Mouse (Mus musculus) right cerebral cortex, postnatal 10 days (tissue): ENCODE measurements at regions not wholly inside any gene's neighbourhood (a gene's known extent, or its start where the extent isn't known, plus 50 kb on each side); places are given as distances from the start of the nearest gene placed in this dataset.

Source experiments
- DNase-seq, 2 experiments: peaks; one replicate each; pipeline ENCODE4 v3.0.0; 2021; ENCODE audit warnings: low spot score in 2 of 2

GRCm38 (mm10) chr11:112886139-112886538 is 104.1 kb downstream of the Sox9 start:
- no peak for DNase-seq

GRCm38 (mm10) chr11:112889760-112890159 is 107.7 kb downstream of the Sox9 start:
- DNase-seq = no peak

GRCm38 (mm10) chr11:112897597-112897996 is 115.6 kb downstream of the Sox9 start:
- DNase-seq = no peak

- no peak for DNase-seq
Observed at GRCm38 (mm10) chr11:112902618-112903017, 120.6 kb downstream of the Sox9 start.

GRCm38 (mm10) chr11:112910309-112910708 is 128.3 kb downstream of the Sox9 start:
- no peak for DNase-seq

GRCm38 (mm10) chr11:112912875-112913274 is 130.9 kb downstream of the Sox9 start:
- DNase-seq = no peak

GRCm38 (mm10) chr11:112916923-112917322 is 134.9 kb downstream of the Sox9 start:
- no peak for DNase-seq

- DNase-seq = no peak
Observed at GRCm38 (mm10) chr11:112920131-112920530, 138.1 kb downstream of the Sox9 start.

GRCm38 (mm10) chr11:112924577-112924976 is 142.6 kb downstream of the Sox9 start:
- DNase-seq = no peak

GRCm38 (mm10) chr11:112925140-112925539 is 143.1 kb downstream of the Sox9 start:
- no peak for DNase-seq

- DNase-seq = peak; percentile 40 to 48
Observed at GRCm38 (mm10) chr11:112926330-112927025, 144.5 kb downstream of the Sox9 start.

GRCm38 (mm10) chr11:112930186-112930808 is 148.3 kb downstream of the Sox9 start:
- no peak for DNase-seq

GRCm38 (mm10) chr11:112938035-112938434 is 156.0 kb downstream of the Sox9 start:
- no peak for DNase-seq

GRCm38 (mm10) chr11:112951421-112951820 is 169.4 kb downstream of the Sox9 start:
- DNase-seq = no peak

GRCm38 (mm10) chr11:112952356-112952755 is 170.3 kb downstream of the Sox9 start:
- no peak for DNase-seq

GRCm38 (mm10) chr11:112953491-112953890 is 171.5 kb downstream of the Sox9 start:
- peak in 1 of 2 experiments; percentile 36 for DNase-seq

- no peak for DNase-seq
Observed at GRCm38 (mm10) chr11:112956748-112957440, 174.9 kb downstream of the Sox9 start.

- DNase-seq = no peak
Observed at GRCm38 (mm10) chr11:112959609-112960008, 177.6 kb downstream of the Sox9 start.

GRCm38 (mm10) chr11:112973286-112973685 is 191.3 kb downstream of the Sox9 start:
- DNase-seq = no peak

GRCm38 (mm10) chr11:112974893-112975292 is 192.9 kb downstream of the Sox9 start:
- DNase-seq = no peak

- peak; percentile 47 to 58 for DNase-seq
Observed at GRCm38 (mm10) chr11:112976914-112977785, 195.1 kb downstream of the Sox9 start.

GRCm38 (mm10) chr11:112978884-112979283 is 196.9 kb downstream of the Sox9 start:
- DNase-seq = no peak
